Mouse (Mus musculus): ENCODE results near the gene Pdcd1lg2. TPM values are rescaled to one million over a fixed set of nuclear protein-coding genes. Genes with fewer than 3 reads are reported as not detected.

The Pdcd1lg2 gene
- polyA plus RNA-seq, 1 experiment from 2014 or later = not detected

DNA sequence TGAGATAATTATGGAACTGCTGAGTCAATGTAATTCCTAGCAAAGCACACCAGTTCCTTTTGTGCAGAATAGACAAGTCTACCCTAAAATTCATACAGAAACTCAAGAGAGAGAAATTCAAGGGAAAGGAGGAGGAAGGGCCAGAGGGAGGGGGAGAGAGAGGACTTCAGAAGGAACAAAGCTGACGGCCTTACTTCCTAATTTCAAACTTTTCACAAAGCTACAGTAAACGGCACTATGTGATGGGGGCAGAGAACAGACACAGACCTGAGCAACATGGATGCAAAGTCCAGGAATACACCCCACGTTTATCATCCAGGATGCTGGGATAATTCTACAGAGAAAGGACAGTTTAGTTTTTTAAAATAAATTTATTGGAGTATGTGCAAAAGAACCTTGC is 8.8 kb downstream of the Pdcd1lg2 start:
- Histone ChIP-seq H3K36me3 (ENCODE audit: control insufficient read depth, insufficient read depth, low read length) (no peaks in the 10 kb centered on the region), H3K4me2 (ENCODE audit: low read length) (no peak overlapping the region), H3K27me3 (ENCODE audit: control insufficient read depth, insufficient read depth, low read depth, low read length) (no peaks in the 10 kb centered on the region), H3K4me3 (ENCODE audit: low read depth, low read length) (no peak overlapping the region), H3K4me1 (ENCODE audit: control insufficient read depth, insufficient read depth, low read length) (no peaks in the 10 kb centered on the region), H3K27ac (ENCODE audit: low read length) (no peak overlapping the region), H3K9me3 (replicated peaks; ENCODE audit: control insufficient read depth, low read length, poor library complexity, severe bottlenecking) (no peaks in the 10 kb centered on the region), H3K9ac (ENCODE audit: low read depth, low read length) (no peak overlapping the region)
- ATAC-seq = no peak
- WGBS = 74% methylated on average over 3 of the region's 3 CpGs

DNA sequence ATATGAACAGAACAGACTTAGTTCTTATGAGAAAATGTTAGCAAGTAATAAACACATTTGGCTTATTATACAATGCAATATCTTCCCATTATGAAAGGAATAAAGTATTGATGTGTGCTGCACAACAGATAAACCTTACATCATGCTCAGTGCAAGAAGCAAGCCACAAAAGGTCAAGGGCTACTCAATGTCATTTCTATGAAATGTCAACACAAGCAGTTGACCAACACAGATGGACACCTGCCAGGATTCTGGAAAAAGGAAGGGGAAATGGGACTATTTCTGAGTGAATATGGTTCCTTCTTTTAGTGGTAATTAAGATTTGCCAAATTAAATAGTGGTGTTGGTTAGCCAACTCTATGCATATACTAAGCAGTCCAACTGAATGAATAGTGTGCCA is 9.2 kb downstream of the Pdcd1lg2 start:
- Histone ChIP-seq H3K9ac (ENCODE audit: low read depth, low read length) (no peak overlapping the region), H3K4me2 (ENCODE audit: low read length) (no peak overlapping the region), H3K4me3 (ENCODE audit: low read depth, low read length) (no peak overlapping the region), H3K27ac (ENCODE audit: low read length) (no peak overlapping the region), H3K9me3 (replicated peaks; ENCODE audit: control insufficient read depth, low read length, poor library complexity, severe bottlenecking) (no peaks in the 10 kb centered on the region), H3K4me1 (ENCODE audit: control insufficient read depth, insufficient read depth, low read length) (no peaks in the 10 kb centered on the region), H3K36me3 (ENCODE audit: control insufficient read depth, insufficient read depth, low read length) (no peaks in the 10 kb centered on the region), H3K27me3 (ENCODE audit: control insufficient read depth, insufficient read depth, low read depth, low read length) (no peaks in the 10 kb centered on the region)
- ATAC-seq = no peak

DNA sequence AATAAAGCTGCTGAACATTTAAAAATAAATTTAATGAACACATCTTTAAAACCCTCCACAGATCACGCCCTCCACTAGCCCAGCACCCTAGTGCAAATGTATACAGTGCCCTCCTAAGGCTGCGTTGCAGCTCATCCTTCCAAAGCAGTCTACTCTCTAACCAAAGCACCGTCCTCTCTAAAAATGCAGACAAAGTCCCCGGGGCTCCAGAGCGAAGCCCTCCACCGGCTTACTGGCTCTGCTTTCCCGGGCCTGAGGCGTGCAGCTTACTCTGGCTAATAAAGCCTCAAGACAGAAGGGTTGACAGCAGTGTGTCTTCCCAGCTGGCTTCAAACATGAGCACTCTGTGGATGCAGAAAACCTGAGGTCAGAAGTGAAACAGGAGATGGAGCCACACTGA is 9.7 kb downstream of the Pdcd1lg2 start:
- Histone ChIP-seq H3K4me2 (ENCODE audit: low read length) (no peak overlapping the region), H3K9ac (ENCODE audit: low read depth, low read length) (no peak overlapping the region), H3K27me3 (ENCODE audit: control insufficient read depth, insufficient read depth, low read depth, low read length) (no peaks in the 10 kb centered on the region), H3K4me1 (ENCODE audit: control insufficient read depth, insufficient read depth, low read length) (no peaks in the 10 kb centered on the region), H3K9me3 (replicated peaks; ENCODE audit: control insufficient read depth, low read length, poor library complexity, severe bottlenecking) (no peaks in the 10 kb centered on the region), H3K27ac (ENCODE audit: low read length) (no peak overlapping the region), H3K36me3 (ENCODE audit: control insufficient read depth, insufficient read depth, low read length) (no peaks in the 10 kb centered on the region), H3K4me3 (ENCODE audit: low read depth, low read length) (no peak overlapping the region)
- ATAC-seq = no peak
- 64% methylated on average over 8 of the region's 8 CpGs for WGBS

DNA sequence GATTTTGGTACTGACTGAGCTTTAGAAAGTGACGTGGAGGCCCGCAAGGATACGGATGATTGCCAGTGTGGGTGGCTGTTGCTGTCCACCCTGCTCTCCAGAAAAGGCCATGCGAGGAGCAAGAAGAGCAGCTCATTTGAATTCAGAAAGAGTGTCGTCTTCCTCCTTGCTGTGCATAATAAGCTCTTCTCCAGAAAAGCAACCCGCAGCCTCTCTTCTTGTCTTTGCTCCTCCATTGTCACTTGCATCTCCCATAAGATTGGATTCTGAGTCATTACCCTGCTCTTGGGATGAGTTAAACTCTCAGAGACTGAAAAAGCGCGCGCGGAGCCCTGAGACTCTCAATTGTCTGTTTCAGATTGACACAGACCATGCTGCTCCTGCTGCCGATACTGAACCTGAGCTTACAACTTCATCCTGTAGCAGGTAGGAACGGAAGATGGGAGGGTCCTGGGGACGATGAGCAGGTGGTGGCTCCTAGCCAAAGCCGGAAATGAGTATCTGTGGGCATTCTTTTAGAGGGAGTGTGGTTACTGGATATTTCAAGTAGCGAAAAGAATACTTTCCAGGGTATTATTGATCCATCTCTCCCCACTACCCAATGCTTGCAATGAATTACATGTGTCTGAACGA is 11.4 kb downstream of the Pdcd1lg2 start:
- WGBS = 77% methylated on average over 16 of the region's 16 CpGs
- ATAC-seq = no peak
- Histone ChIP-seq H3K4me3 (ENCODE audit: low read depth, low read length) (no peak overlapping the region), H3K9ac (ENCODE audit: low read depth, low read length) (no peak overlapping the region), H3K4me2 (ENCODE audit: low read length) (no peak overlapping the region), H3K9me3 (replicated peaks; ENCODE audit: control insufficient read depth, low read length, poor library complexity, severe bottlenecking) (no peaks in the 10 kb centered on the region), H3K36me3 (ENCODE audit: control insufficient read depth, insufficient read depth, low read length) (no peaks in the 10 kb centered on the region), H3K27ac (ENCODE audit: low read length) (no peak overlapping the region), H3K4me1 (ENCODE audit: control insufficient read depth, insufficient read depth, low read length) (no peaks in the 10 kb centered on the region), H3K27me3 (ENCODE audit: control insufficient read depth, insufficient read depth, low read depth, low read length) (no peaks in the 10 kb centered on the region)

DNA sequence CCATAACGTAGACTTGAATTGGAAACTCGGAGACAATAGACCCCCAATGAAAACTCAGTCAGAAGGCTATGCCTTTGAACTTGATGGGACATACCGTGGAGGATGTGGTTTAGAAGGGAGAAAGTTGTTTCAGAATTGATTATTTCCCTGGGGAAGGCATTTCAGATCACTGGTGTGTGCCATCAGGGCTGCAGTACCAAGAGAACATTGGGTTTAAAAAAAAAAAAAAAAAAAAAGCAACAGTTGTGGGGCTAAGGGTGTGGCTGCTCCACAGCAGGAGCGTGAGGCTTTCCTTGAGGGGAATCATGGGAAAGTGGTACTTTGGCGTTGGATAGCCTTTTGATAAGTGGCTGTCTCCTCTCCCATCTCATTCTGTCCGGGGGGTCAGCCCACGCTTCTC is 12.1 kb downstream of the Pdcd1lg2 start:
- H3K27ac ChIP-seq (ENCODE audit: low read length) = no peak overlapping the region
- 82% methylated on average over 7 of the region's 7 CpGs for WGBS
- no peaks in the 10 kb centered on the region for H3K27me3 ChIP-seq (ENCODE audit: control insufficient read depth, insufficient read depth, low read depth, low read length)
- H3K9ac ChIP-seq (ENCODE audit: low read depth, low read length) = no peak overlapping the region
- no peaks in the 10 kb centered on the region for H3K9me3 ChIP-seq (replicated peaks; ENCODE audit: control insufficient read depth, low read length, poor library complexity, severe bottlenecking)
- ATAC-seq = no peak
- H3K4me1 ChIP-seq (ENCODE audit: control insufficient read depth, insufficient read depth, low read length) = no peaks in the 10 kb centered on the region
- no peaks in the 10 kb centered on the region for H3K36me3 ChIP-seq (ENCODE audit: control insufficient read depth, insufficient read depth, low read length)
- no peak overlapping the region for H3K4me2 ChIP-seq (ENCODE audit: low read length)
- H3K4me3 ChIP-seq (ENCODE audit: low read depth, low read length) = no peak overlapping the region

DNA sequence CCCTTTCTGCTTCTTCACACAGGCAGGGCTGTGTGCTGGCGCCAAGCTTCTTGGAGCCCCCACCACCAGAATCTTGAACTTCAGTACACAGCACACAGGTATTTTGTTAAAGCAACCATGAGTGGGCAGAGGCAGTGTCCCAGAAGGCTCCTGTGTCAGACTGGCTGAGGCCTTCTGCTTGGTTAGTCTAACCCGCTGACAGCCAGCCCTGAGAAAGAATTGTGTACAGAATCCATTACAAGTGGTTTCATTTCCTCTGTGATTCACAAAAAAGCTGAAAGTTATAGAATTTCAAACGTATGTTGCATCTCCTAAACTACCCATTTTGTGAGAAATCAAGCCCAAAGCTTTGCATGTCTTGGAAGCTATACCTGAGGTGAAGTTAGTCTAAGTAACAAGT is 19.8 kb downstream of the Pdcd1lg2 start:
- Histone ChIP-seq H3K4me2 (ENCODE audit: low read length) (no peak overlapping the region), H3K4me1 (ENCODE audit: control insufficient read depth, insufficient read depth, low read length) (no peaks in the 10 kb centered on the region), H3K36me3 (ENCODE audit: control insufficient read depth, insufficient read depth, low read length) (no peaks in the 10 kb centered on the region), H3K27me3 (ENCODE audit: control insufficient read depth, insufficient read depth, low read depth, low read length) (no peaks in the 10 kb centered on the region), H3K9me3 (replicated peaks; ENCODE audit: control insufficient read depth, low read length, poor library complexity, severe bottlenecking) (no peaks in the 10 kb centered on the region; the same call in 1 of the 2 replicates), H3K9ac (ENCODE audit: low read depth, low read length) (no peak overlapping the region), H3K27ac (ENCODE audit: low read length) (no peak overlapping the region), H3K4me3 (ENCODE audit: low read depth, low read length) (no peak overlapping the region)
- no peak for ATAC-seq
- WGBS = 73% methylated on average over 3 of the region's 3 CpGs

DNA sequence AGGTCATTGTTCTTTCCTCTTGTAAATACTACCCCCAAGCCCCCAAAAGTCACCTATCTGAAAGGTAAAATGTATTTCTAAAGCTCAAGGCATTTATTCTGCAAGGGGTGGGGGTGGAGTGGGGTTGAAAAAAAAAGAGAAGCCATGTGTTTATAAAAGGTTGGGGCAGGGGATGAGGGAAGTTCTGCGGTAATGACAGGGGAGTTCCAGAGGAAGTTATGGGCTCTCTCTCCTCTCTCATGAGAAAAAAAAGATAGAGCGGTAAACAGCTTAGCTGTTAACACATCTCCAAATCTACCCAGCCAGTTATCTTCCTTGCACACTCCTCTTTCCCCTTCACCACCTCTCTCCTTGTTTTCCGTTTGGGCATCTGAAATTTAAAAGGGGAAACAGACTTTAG is 20.2 kb downstream of the Pdcd1lg2 start:
- H3K4me3 ChIP-seq (ENCODE audit: low read depth, low read length) = no peak overlapping the region
- no peak overlapping the region for H3K4me2 ChIP-seq (ENCODE audit: low read length)

DNA sequence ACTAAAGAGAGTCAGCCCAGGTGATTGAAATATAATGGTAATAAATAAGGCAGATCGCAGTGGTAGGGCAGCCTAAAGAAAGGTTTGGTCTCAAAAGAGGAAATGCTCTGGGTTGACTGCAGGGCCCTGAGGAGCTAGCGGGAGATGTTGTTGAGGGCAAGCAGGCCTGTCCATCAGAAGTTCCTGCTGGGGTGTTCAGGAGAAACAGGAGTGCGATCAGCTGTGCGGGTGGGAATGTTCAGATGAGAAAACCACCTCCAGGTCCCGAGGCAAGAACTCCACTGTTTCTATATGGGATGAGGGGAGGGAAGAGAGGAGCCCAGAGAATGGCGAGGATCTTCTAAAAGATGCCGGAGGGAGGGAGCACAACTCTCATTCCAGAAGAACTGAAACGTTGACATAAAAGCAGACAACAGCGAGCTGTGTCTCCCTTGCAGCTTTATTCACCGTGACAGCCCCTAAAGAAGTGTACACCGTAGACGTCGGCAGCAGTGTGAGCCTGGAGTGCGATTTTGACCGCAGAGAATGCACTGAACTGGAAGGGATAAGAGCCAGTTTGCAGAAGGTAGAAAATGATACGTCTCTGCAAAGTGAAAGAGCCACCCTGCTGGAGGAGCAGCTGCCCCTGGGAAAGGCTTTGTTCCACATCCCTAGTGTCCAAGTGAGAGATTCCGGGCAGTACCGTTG is 26.2 kb downstream of the Pdcd1lg2 start:
- no peaks in the 10 kb centered on the region for H3K9me3 ChIP-seq (replicated peaks; ENCODE audit: control insufficient read depth, low read length, poor library complexity, severe bottlenecking)
- no peak overlapping the region for H3K9ac ChIP-seq (ENCODE audit: low read depth, low read length)
- H3K36me3 ChIP-seq (ENCODE audit: control insufficient read depth, insufficient read depth, low read length) = no peaks in the 10 kb centered on the region
- 74% methylated on average over 18 of the region's 18 CpGs for WGBS
- H3K4me1 ChIP-seq (ENCODE audit: control insufficient read depth, insufficient read depth, low read length) = no peaks in the 10 kb centered on the region
- H3K4me3 ChIP-seq (ENCODE audit: low read depth, low read length) = no peak overlapping the region
- no peak overlapping the region for H3K4me2 ChIP-seq (ENCODE audit: low read length)
- H3K27ac ChIP-seq (ENCODE audit: low read length) = no peak overlapping the region
- no peaks in the 10 kb centered on the region for H3K27me3 ChIP-seq (ENCODE audit: control insufficient read depth, insufficient read depth, low read depth, low read length)
- no peak for ATAC-seq

More for the DNA sequence above, 20.2 kb downstream of the Pdcd1lg2 start:
- no peak for ATAC-seq
- Histone ChIP-seq H3K36me3 (ENCODE audit: control insufficient read depth, insufficient read depth, low read length) (no peaks in the 10 kb centered on the region), H3K27ac (ENCODE audit: low read length) (no peak overlapping the region), H3K9ac (ENCODE audit: low read depth, low read length) (no peak overlapping the region), H3K4me1 (ENCODE audit: control insufficient read depth, insufficient read depth, low read length) (no peaks in the 10 kb centered on the region), H3K27me3 (ENCODE audit: control insufficient read depth, insufficient read depth, low read depth, low read length) (no peaks in the 10 kb centered on the region), H3K9me3 (replicated peaks; ENCODE audit: control insufficient read depth, low read length, poor library complexity, severe bottlenecking) (no peaks in the 10 kb centered on the region; the same call in 1 of the 2 replicates)
- 84% methylated on average over 3 of the region's 3 CpGs for WGBS

DNA sequence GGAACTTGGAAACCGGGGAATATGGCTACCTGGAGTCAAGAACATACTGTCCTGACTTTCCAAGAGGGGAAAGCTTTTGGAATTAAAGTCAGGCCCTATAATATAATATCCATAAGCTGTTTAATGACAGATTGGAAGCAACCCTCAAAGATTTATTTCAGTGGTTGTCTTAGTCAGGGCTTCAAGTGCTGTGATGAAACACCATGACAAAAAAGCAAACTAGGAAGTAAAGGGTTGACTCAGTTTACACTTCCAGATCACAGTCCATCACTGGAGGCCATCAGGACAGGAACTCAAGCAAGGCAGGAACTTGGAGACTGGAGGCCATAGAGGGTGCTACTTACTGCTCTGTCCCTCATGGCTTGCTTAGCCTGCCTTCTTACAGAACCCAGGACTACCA is 27.1 kb downstream of the Pdcd1lg2 start:
- Histone ChIP-seq H3K4me3 (ENCODE audit: low read depth, low read length) (no peak overlapping the region), H3K4me1 (ENCODE audit: control insufficient read depth, insufficient read depth, low read length) (no peaks in the 10 kb centered on the region), H3K27ac (ENCODE audit: low read length) (no peak overlapping the region), H3K36me3 (ENCODE audit: control insufficient read depth, insufficient read depth, low read length) (no peaks in the 10 kb centered on the region), H3K27me3 (ENCODE audit: control insufficient read depth, insufficient read depth, low read depth, low read length) (no peaks in the 10 kb centered on the region), H3K4me2 (ENCODE audit: low read length) (no peak overlapping the region), H3K9ac (ENCODE audit: low read depth, low read length) (no peak overlapping the region), H3K9me3 (replicated peaks; ENCODE audit: control insufficient read depth, low read length, poor library complexity, severe bottlenecking) (no peaks in the 10 kb centered on the region)
- WGBS = 93% methylated on average over 1 of the region's 1 CpGs
- ATAC-seq = no peak
